Mouse (Mus musculus) G1E (cell line): ENCODE results near the gene Vsir.

Experiments used
- CTCF ChIP-seq: IDR thresholded peaks from 2 replicates; pipeline ENCODE4 v1.5.1; 2012; ENCODE audit warnings: low read depth, low read length, inconsistent platforms, mixed read lengths
- GATA1 ChIP-seq: IDR thresholded peaks from 2 replicates; pipeline ENCODE4 v1.6.1; 2012; ENCODE audit warnings: borderline replicate concordance, low read length, inconsistent platforms, mixed read lengths

DNA sequence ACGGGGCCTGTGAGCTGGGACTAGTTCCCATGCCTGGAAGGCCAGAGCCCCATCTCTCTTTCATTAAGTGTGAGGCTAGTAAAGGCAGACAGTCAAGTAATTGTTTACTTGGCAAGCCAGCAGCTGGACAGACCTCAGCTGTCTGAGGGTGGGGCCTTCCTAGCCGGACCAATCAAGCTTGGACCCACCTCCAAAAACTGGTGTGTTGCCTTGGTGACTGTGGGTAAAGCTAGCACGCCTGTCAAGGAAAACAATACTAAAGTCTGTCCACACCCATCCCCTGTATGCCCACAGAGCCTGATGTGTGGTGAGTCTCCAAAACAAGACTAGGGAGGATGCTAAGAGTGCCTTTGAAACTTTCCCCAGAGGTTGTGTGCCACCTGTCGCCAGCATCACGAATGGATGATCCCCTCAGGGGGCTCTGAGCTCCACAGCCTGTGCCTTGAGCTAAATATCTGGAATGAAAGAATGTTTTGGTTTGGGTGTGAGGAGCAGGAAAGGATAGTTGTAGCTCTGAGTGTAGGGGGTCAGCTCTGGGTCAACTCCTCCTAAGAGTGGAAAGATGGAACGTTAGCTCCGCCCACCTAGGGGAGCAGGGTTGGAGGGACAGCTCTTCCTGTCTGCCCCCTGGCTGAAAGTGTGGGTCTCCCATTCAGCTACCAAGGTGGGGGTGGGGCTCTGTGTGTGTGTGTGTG, 5.3 kb downstream of the Vsir start:
- no peak for TF ChIP-seq CTCF
- TF ChIP-seq GATA1, result no peak
